Mouse (Mus musculus): ENCODE results near the gene Oxtr.

DNA sequence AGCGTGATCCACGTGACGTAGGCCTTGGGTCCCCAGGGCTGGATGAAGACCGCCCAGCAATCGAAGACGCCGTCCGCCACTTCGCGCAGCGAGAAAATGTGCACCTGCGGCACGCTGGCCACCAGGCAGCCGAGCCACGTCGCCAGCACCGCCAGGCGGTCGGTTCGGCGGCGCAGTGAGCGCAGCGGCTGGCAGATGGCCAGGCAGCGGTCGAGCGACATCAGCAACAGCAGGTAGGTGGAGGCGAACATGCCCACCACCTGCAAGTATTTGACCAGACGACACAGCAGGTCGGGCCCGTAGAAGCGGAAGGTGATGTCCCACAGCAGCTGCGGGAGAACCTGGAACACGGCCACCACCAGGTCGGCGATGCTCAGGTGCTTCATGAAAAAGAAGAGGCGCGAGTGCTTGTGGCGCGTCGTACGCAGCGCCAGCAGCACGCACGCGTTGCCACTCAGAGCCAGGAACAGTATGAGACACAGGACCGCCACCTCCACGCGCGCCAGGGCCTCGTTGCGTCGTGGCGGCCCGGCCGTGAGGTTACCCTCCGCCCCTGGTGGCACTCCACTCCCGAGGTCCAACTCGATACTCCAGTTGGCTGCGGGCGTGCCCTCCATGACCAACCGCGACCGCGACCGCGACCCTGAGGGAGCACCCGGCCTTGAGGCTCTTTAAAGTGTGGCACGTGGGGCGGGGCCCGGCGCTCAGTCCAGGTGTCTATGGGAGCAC, 398 bp downstream of the Oxtr start:
- TF ChIP-seq CTCF (IDR thresholded peaks at IDR 0.05) (peak; percentile 26), EP300 (IDR thresholded peaks at IDR 0.05) (no peak)

All from lung, postnatal 0 days (tissue).